Mouse (Mus musculus) neural tube, embryonic 11.5 days (tissue): ENCODE results near the gene Hand1. TPM values are rescaled to one million over a fixed set of nuclear protein-coding genes. Genes with fewer than 3 reads are reported as not detected.
"Not testable (repeated sequence)": the region's sequence is repeated elsewhere in the genome, so short reads cannot be mapped to it uniquely, and the experiment has no call there.

ENCODE experiments used
- ATAC-seq: fragments of 200-750 bp; cut with Nextera tagmentation; 2 replicates; pipeline ENCODE4 v1.8.0; 2017; ENCODE audit warnings: moderate number of reproducible peaks, mild to moderate bottlenecking, moderate TSS enrichment, moderate library complexity; ENCODE audit not compliant: insufficient read depth, low FRiP score, low TSS enrichment
- DNase-seq: peaks from one replicate; pipeline ENCODE4 v3.0.0-alpha.2; 2015; ENCODE audit warnings: low spot score
- H3K27ac ChIP-seq: fragments of 300-500 bp; sonication (generic); 2 replicates; pipeline ENCODE4 v1.5.1; 2014; ENCODE audit warnings: low read depth, mild to moderate bottlenecking, low read length
- H3K27me3 ChIP-seq: fragments of 300-500 bp; sonication (generic); 2 replicates; pipeline ENCODE4 v1.6.1; 2014; ENCODE audit warnings: mild to moderate bottlenecking, low read length, mixed read lengths; ENCODE audit not compliant: control insufficient read depth, insufficient read depth
- H3K36me3 ChIP-seq: fragments of 300-500 bp; sonication (generic); 2 replicates; pipeline ENCODE4 v1.6.1; 2014; ENCODE audit warnings: mild to moderate bottlenecking, low read length, moderate library complexity, mixed read lengths; ENCODE audit not compliant: control insufficient read depth, insufficient read depth
- H3K4me1 ChIP-seq: fragments of 300-500 bp; sonication (generic); 2 replicates; pipeline ENCODE4 v1.6.1; 2014; ENCODE audit warnings: low read length, mixed read lengths; ENCODE audit not compliant: control insufficient read depth, insufficient read depth
- H3K4me2 ChIP-seq: fragments of 300-500 bp; sonication (generic); 2 replicates; pipeline ENCODE4 v1.6.1; 2014; ENCODE audit warnings: low read depth, mild to moderate bottlenecking, moderate library complexity
- H3K4me3 ChIP-seq: fragments of 300-500 bp; sonication (generic); 2 replicates; pipeline ENCODE4 v1.5.1; 2014; ENCODE audit warnings: low read depth, low read length
- H3K9ac ChIP-seq: fragments of 300-500 bp; sonication (generic); 2 replicates; pipeline ENCODE4 v1.6.1; 2014; ENCODE audit warnings: mild to moderate bottlenecking, low read length
- H3K9me3 ChIP-seq: fragments of 300-500 bp; sonication (generic); 2 replicates; pipeline ENCODE4 v1.6.1; 2016; ENCODE audit warnings: low read length; ENCODE audit not compliant: control insufficient read depth
- WGBS: fragments of 180-500 bp; shearing (Covaris S2); extraction: QIAGEN DNeasy Blood & Tissue Kit; methylation state at CpG from one replicate; pipeline ENCODE4 v1.1.7; 2014; 5-methylcytosine and 5-hydroxymethylcytosine counted together
- polyA plus RNA-seq: library from polyadenylated mRNA; unstranded; fragments of >200 nt; fragmentation: Nextera tagmentation; extraction: Ambion mirVana; gene quantifications from 2 replicates; pipeline ENCODE4 v1.2.1, GENCODE M21; 2014

Gene Hand1
- polyA plus RNA-seq, 1 experiment from 2014 or later: 0.54 TPM

- WGBS: under 1% methylated on average over 53 of the region's 53 CpGs
- no peaks in the 10 kb centered on the region for H3K9me3 ChIP-seq
- no peaks in the 10 kb centered on the region for H3K36me3 ChIP-seq
- H3K4me3 ChIP-seq: no peak overlapping the region
- peak overlapping the region; percentile 19; the same call in 1 of the 2 replicates for H3K4me2 ChIP-seq
- H3K27ac ChIP-seq: no peak overlapping the region
- H3K27me3 ChIP-seq: peaks cover 90% of the 10 kb centered on the region
- H3K9ac ChIP-seq: no peak overlapping the region
- DNase-seq (peak; percentile 52), ATAC-seq (no peak)
- peaks cover 4% of the 10 kb centered on the region for H3K4me1 ChIP-seq
Measured at GRCm38 (mm10) chr11:57828955-57829870, 3.4 kb downstream of the Hand1 start.

- WGBS: under 1% methylated on average over 33 of the region's 33 CpGs
- Histone ChIP-seq H3K9ac (no peak overlapping the region), H3K9me3 (no peaks in the 10 kb centered on the region), H3K27ac (no peak overlapping the region), H3K4me3 (peak overlapping the region; percentile 20), H3K4me2 (peak overlapping the region; percentile 34), H3K27me3 (peaks cover 78% of the 10 kb centered on the region), H3K4me1 (peaks cover 4% of the 10 kb centered on the region), H3K36me3 (no peaks in the 10 kb centered on the region)
- ATAC-seq (no peak), DNase-seq (peak; percentile 52)
Measured at GRCm38 (mm10) chr11:57827915-57828545, 4.6 kb downstream of the Hand1 start.

DNA sequence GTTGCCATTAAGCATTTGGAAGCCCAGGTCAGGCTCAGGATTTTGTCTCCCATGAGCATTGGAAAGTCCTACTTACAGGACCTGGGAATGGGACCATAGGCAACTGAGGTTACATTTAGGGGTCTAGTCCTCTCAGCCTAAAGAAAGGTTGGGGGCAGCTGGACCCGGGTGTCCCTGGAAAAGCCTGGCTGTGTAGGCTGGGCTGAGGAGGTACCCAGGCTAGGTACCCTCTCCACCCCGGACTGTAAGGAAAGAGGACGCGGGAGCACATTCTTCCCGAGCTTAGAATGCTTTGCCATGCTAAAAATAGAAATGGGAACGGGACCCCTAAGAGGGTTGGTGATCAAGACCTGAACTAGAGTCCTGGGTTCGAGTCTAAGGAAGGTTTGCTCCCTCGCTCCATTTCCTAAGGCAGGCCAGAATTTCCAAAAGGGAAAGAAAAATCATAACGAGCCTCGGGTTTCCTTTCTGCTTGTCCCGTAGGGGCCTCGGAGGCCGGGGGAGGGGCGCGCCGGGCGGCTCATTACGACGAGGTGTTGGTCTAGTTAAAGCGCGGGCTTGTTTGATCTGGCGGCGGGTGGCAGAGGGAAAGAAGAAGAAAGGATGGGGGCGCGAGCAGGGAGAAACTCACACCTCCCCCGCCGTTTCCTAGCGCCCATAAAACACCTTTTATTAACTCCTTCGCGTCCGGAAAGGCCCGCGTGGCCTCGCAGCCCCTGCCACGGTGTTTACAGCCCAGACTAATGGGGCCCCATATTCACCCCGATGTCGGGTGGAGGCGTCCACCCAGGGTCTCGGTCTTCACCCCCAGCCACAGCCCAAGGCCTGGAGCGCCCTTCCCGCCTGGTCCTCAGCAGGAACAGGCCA is 5.3 kb downstream of the Hand1 start:
- peak overlapping the region; percentile 34 for H3K4me2 ChIP-seq
- WGBS: under 1% methylated on average over 41 of the region's 41 CpGs
- ATAC-seq (no peak), DNase-seq (peak; percentile 26)
- H3K27me3 ChIP-seq: peaks cover 70% of the 10 kb centered on the region
- no peak overlapping the region for H3K27ac ChIP-seq
- H3K36me3 ChIP-seq: no peaks in the 10 kb centered on the region
- peaks cover 4% of the 10 kb centered on the region for H3K4me1 ChIP-seq
- no peak overlapping the region for H3K9ac ChIP-seq
- no peaks in the 10 kb centered on the region for H3K9me3 ChIP-seq
- peak overlapping the region; percentile 20 for H3K4me3 ChIP-seq

DNA sequence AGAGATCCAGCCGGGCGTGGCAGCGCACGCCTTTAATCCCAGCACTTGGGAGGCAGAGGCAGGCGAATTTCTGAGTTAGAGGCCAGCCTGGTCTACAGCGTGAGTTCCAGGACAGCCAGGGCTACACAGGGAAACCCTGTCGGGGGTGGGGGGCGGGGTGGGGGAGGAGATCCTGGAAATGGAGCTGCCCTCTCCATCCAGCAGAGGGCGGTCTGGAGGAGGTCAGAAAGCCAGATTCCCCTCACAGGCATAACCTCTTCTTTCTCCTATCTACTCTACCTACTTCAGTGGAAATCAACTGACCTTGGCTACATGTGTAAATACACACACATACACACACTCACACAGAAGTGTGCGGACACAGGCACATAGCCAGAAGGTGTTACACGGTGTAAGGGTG is 7.4 kb downstream of the Hand1 start:
- WGBS: 41% methylated on average over 11 of the region's 11 CpGs
- not testable (repeated sequence) for H3K36me3 ChIP-seq, H3K4me3 ChIP-seq, H3K27ac ChIP-seq, DNase-seq, ATAC-seq, H3K9me3 ChIP-seq, H3K4me1 ChIP-seq, H3K9ac ChIP-seq, H3K4me2 ChIP-seq
- peaks cover 50% of the 10 kb centered on the region for H3K27me3 ChIP-seq

GRCm38 (mm10) chr11:57823714-57824113 is 8.9 kb downstream of the Hand1 start:
- H3K4me2 ChIP-seq: no peak overlapping the region
- DNase-seq: no peak
- no peak overlapping the region for H3K4me3 ChIP-seq
- H3K27ac ChIP-seq: no peak overlapping the region
- no peak overlapping the region for H3K9ac ChIP-seq
- ATAC-seq: no peak
- peaks cover 4% of the 10 kb centered on the region; the same call in 1 of the 2 replicates for H3K4me1 ChIP-seq
- peaks cover 35% of the 10 kb centered on the region for H3K27me3 ChIP-seq
- H3K36me3 ChIP-seq: no peaks in the 10 kb centered on the region
- WGBS: 74% methylated on average over 7 of the region's 7 CpGs
- no peaks in the 10 kb centered on the region for H3K9me3 ChIP-seq

DNA sequence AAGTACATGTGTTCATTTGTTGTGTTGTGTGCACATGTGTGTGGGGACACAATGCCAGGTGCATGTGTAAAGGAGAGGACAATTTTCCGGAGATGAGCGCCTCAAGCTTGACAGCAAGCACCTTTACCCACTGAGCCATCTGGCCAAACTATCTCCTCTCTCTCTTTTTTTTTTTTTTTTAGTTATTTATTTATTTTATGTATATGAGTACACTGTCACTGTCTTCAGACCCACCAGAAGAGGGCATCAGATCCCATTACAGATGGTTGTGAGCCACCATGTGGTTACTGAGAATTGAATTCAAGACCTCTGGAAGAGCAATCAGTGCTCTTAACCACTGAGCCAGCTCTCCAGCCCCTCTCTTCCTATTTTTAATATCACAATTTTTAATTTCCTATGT is 9.5 kb downstream of the Hand1 start:
- not testable (repeated sequence) for H3K36me3 ChIP-seq, ATAC-seq, H3K4me1 ChIP-seq, H3K9ac ChIP-seq, H3K27ac ChIP-seq, H3K4me3 ChIP-seq, H3K9me3 ChIP-seq, H3K4me2 ChIP-seq, DNase-seq
- WGBS: 84% methylated on average over 2 of the region's 2 CpGs
- H3K27me3 ChIP-seq: peaks cover 30% of the 10 kb centered on the region

DNA sequence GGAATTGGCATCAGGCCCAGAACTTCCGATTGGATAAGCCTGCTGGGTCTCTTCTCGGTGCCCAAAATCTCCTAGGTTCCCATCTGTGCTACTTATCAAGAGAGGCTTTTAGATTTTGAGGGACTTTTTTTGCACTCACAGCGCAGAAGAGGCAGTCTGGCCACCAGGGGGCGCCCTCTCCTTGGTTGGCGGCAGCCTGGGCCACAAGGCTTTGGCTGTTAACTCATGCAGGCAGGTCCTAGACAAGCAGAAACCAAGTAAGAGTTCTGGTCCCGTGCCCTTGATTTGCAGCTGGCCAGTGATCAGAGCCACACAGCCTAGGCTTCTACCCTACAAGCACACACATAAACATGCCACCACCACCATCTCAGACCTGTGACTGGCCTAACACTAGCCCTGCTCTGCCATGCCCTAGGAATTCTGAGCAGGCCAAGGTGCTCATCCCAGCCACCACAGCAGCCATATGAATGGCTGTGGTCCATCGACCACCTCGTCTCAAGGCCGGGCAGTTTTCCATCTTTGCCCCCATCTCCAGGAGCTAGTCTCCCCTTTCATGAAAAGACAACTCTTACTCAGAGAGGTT is 12.5 kb downstream of the Hand1 start:
- no peaks in the 10 kb centered on the region for H3K36me3 ChIP-seq
- no peaks in the 10 kb centered on the region for H3K4me1 ChIP-seq
- H3K27ac ChIP-seq: no peak overlapping the region
- ATAC-seq (no peak), DNase-seq (peak; percentile 83)
- WGBS: 32% methylated on average over 9 of the region's 9 CpGs
- no peak overlapping the region for H3K4me3 ChIP-seq
- H3K9ac ChIP-seq: no peak overlapping the region
- H3K4me2 ChIP-seq: no peak overlapping the region
- H3K9me3 ChIP-seq: no peaks in the 10 kb centered on the region
- H3K27me3 ChIP-seq: peaks cover 4% of the 10 kb centered on the region; the same call in 1 of the 2 replicates

- ATAC-seq: no peak
- Histone ChIP-seq H3K4me2 (no peak overlapping the region), H3K4me3 (no peak overlapping the region), H3K27me3 (no peaks in the 10 kb centered on the region), H3K9me3 (no peaks in the 10 kb centered on the region), H3K27ac (no peak overlapping the region), H3K36me3 (no peaks in the 10 kb centered on the region), H3K9ac (no peak overlapping the region), H3K4me1 (no peaks in the 10 kb centered on the region)
- WGBS: 91% methylated on average over 4 of the region's 4 CpGs
- no peak for DNase-seq
Measured at GRCm38 (mm10) chr11:57818189-57818588, 14.4 kb downstream of the Hand1 start.
